Mouse (Mus musculus) myocyte (in vitro differentiated cells): Measurements from ENCODE around the gene Rpl13a. TPM values are rescaled to one million over a fixed set of nuclear protein-coding genes. Genes with fewer than 3 reads are reported as not detected.

Source experiments
- H3K27me3 ChIP-seq: one replicate; pipeline ENCODE4 v1.6.1; 2011; ENCODE audit not compliant: control insufficient read depth, insufficient read depth, insufficient read length
- H3K36me3 ChIP-seq: one replicate; pipeline ENCODE4 v1.6.1; 2011; ENCODE audit not compliant: control insufficient read depth, insufficient read depth
- H3K4me2 ChIP-seq: one replicate; pipeline ENCODE4 v1.6.1; 2011; ENCODE audit warnings: low read depth, control low read depth
- H3K4me3 ChIP-seq: one replicate; pipeline ENCODE4 v1.5.1; 2011; ENCODE audit warnings: mild to moderate bottlenecking, control low read depth, moderate library complexity
- H3K79me2 ChIP-seq: one replicate; pipeline ENCODE4 v1.6.1; 2011; ENCODE audit not compliant: control insufficient read depth, insufficient read depth
- H3ac ChIP-seq: one replicate; pipeline ENCODE4 v1.6.1; 2011; ENCODE audit not compliant: control insufficient read depth, insufficient read length
- CEBPB ChIP-seq: IDR thresholded peaks from 2 replicates; pipeline ENCODE4 v1.6.1; 2011; ENCODE audit warnings: mild to moderate bottlenecking, moderate library complexity; ENCODE audit not compliant: poor library complexity, insufficient read depth, severe bottlenecking
- E2F4 ChIP-seq: IDR thresholded peaks from one replicate; pipeline ENCODE4 v1.6.1; 2011; ENCODE audit warnings: mild to moderate bottlenecking, control low read depth, moderate library complexity; ENCODE audit not compliant: insufficient read depth
- MAX ChIP-seq: IDR thresholded peaks from one replicate; pipeline ENCODE4 v1.6.1; 2011; ENCODE audit warnings: low read depth, mild to moderate bottlenecking, control low read depth
- MYOD1 ChIP-seq, 3 experiments: IDR thresholded peaks; one replicate each; pipeline ENCODE4 v1.6.1; 2011; ENCODE audit warnings: control low read depth in 2 of 3, low read depth in 2 of 3, mild to moderate bottlenecking in 2 of 3, moderate library complexity in 1 of 3; ENCODE audit not compliant: insufficient read length in 2 of 3, control insufficient read depth in 1 of 3
- MYOG ChIP-seq, 3 experiments: IDR thresholded peaks; one replicate each; pipeline ENCODE4 v1.6.1; 2011; ENCODE audit warnings: control low read depth in 2 of 3, low read depth in 2 of 3, mild to moderate bottlenecking in 2 of 3; ENCODE audit not compliant: insufficient read length in 2 of 3, control insufficient read depth in 1 of 3, insufficient read depth in 1 of 3
- POLR2A ChIP-seq: IDR thresholded peaks from one replicate; pipeline ENCODE4 v1.6.1; 2011; ENCODE audit warnings: low read depth, mild to moderate bottlenecking, control low read depth, moderate library complexity; ENCODE audit not compliant: insufficient read length
- POLR2AphosphoS2 ChIP-seq: IDR thresholded peaks from one replicate; pipeline ENCODE4 v1.6.1; 2011; ENCODE audit warnings: low read depth, control low read depth; ENCODE audit not compliant: insufficient read length
- REST ChIP-seq: IDR thresholded peaks from one replicate; pipeline ENCODE4 v1.6.1; 2011; ENCODE audit warnings: mild to moderate bottlenecking, control low read depth, moderate library complexity; ENCODE audit not compliant: insufficient read depth, insufficient read length
- SRF ChIP-seq: IDR thresholded peaks from one replicate; pipeline ENCODE4 v1.6.1; 2011; ENCODE audit warnings: low read depth; ENCODE audit not compliant: control insufficient read depth, insufficient read length
- TCF12 ChIP-seq: IDR thresholded peaks from one replicate; pipeline ENCODE4 v1.6.1; 2011; ENCODE audit warnings: mild to moderate bottlenecking, control low read depth; ENCODE audit not compliant: poor library complexity, insufficient read depth, severe bottlenecking
- TCF3 ChIP-seq: IDR thresholded peaks from one replicate; pipeline ENCODE4 v1.6.1; 2011; ENCODE audit warnings: low read depth, control low read depth; ENCODE audit not compliant: insufficient read length
- USF1 ChIP-seq: IDR thresholded peaks from one replicate; pipeline ENCODE4 v1.6.1; 2011; ENCODE audit warnings: low read depth, mild to moderate bottlenecking, control low read depth, moderate library complexity
- polyA plus RNA-seq: library from polyadenylated mRNA; unstranded; fragments of >200 nt; fragmentation: generic; extraction: Trizol; gene quantifications from one replicate; pipeline ENCODE4 v1.2.1, GENCODE M21; 2012; ENCODE audit warnings: missing spikeins

The Rpl13a gene
- polyA plus RNA-seq, 1 experiment: 6,110 TPM

DNA sequence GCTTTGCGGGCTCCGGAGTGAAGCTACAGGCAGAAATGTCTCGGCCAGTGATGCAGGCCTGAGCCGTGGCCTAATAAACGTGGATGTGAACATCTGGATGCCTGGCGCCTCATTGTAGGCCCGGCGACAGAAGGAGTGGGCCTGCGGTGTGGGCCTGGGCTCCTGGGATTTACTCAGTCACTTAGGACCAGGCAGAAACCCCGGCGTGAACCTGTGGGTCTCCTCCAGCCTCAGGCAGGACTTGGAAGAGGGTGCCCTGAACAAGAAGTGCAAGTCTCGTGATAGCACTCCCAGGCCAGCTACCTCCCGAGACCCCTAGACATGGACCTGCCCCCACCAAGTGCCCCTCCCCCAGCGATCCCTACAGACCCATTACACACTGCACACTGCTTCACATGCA is 51.2 kb downstream of the Rpl13a start:
- Histone ChIP-seq H3K27me3 (no peaks in the 10 kb centered on the region), H3K36me3 (no peaks in the 10 kb centered on the region), H3K4me3 (no peak overlapping the region), H3K4me2 (no peak overlapping the region), H3ac (no peak overlapping the region), H3K79me2 (peaks cover 16% of the 10 kb centered on the region)
- TF ChIP-seq REST (no peak), TCF3 (no peak), SRF (no peak), TCF12 (no peak), POLR2AphosphoS2 (no peak), USF1 (no peak), E2F4 (no peak), MYOG (IDR thresholded peaks at IDR 0.05; ENCODE audit: control insufficient read depth in 1 of 3, insufficient read depth in 1 of 3, insufficient read length in 2 of 3, low read depth in 2 of 3) (no peak), MYOD1 (IDR thresholded peaks at IDR 0.05; ENCODE audit: control insufficient read depth in 1 of 3, insufficient read length in 2 of 3, low read depth in 2 of 3) (no peak), CEBPB (no peak), MAX (no peak)

GRCm38 (mm10) chr7:45076501-45076900 is 52.1 kb downstream of the Rpl13a start:
- no peak overlapping the region for H3K4me3 ChIP-seq
- peaks cover 24% of the 10 kb centered on the region for H3K79me2 ChIP-seq
- H3K27me3 ChIP-seq: no peaks in the 10 kb centered on the region
- TF ChIP-seq POLR2AphosphoS2 (no peak), MYOG (IDR thresholded peaks at IDR 0.05; ENCODE audit: control insufficient read depth in 1 of 3, insufficient read depth in 1 of 3, insufficient read length in 2 of 3, low read depth in 2 of 3) (peak in 1 of 3 experiments; percentile 14), POLR2A (peak; percentile 11)
- no peak overlapping the region for H3ac ChIP-seq
- no peaks in the 10 kb centered on the region for H3K36me3 ChIP-seq
- H3K4me2 ChIP-seq: no peak overlapping the region

Other genes starting within 250 kb of the Rpl13a start
- gene Med25, start 236.0 kb downstream of the Rpl13a start, polyA plus RNA-seq: 57.4 TPM
- gene Fuz, start 232.7 kb downstream of the Rpl13a start, polyA plus RNA-seq: 11.6 TPM
- 125 TPM for gene Ap2a1, start 199.3 kb downstream of the Rpl13a start, polyA plus RNA-seq
- not detected for gene Tsks, start 185.6 kb downstream of the Rpl13a start, polyA plus RNA-seq
- 2.7 TPM for gene Cpt1c, start 153.9 kb downstream of the Rpl13a start, polyA plus RNA-seq
- gene Prmt1, start 142.2 kb downstream of the Rpl13a start, polyA plus RNA-seq: 729 TPM
- gene Irf3, start 131.1 kb downstream of the Rpl13a start, polyA plus RNA-seq: 45.1 TPM
- 13.3 TPM for gene Bcl2l12, start 130.0 kb downstream of the Rpl13a start, polyA plus RNA-seq
- 56.7 TPM for gene Scaf1, start 112.4 kb downstream of the Rpl13a start, polyA plus RNA-seq
- gene Rras, start 110.8 kb downstream of the Rpl13a start, polyA plus RNA-seq: 127 TPM
- 10.2 TPM for gene Prr12, start 75.9 kb downstream of the Rpl13a start, polyA plus RNA-seq
- gene Nosip, start 66.3 kb downstream of the Rpl13a start, polyA plus RNA-seq: 66.1 TPM
- gene Prrg2, start 66.1 kb downstream of the Rpl13a start, polyA plus RNA-seq: 12.9 TPM
- gene Rcn3, start 36.5 kb downstream of the Rpl13a start, polyA plus RNA-seq: 123 TPM
- gene Fcgrt, start 24.9 kb downstream of the Rpl13a start, polyA plus RNA-seq: 67.2 TPM
- 2,217 TPM for gene Rps11, start 4.3 kb downstream of the Rpl13a start, polyA plus RNA-seq
- gene Gm45713, start 7.5 kb upstream of the Rpl13a start, polyA plus RNA-seq: 3.6 TPM
- gene Flt3l, start 7.7 kb upstream of the Rpl13a start, polyA plus RNA-seq: 7.2 TPM
- gene Pih1d1, start 25.5 kb upstream of the Rpl13a start, polyA plus RNA-seq: 81.9 TPM
- gene Aldh16a1, start 25.8 kb upstream of the Rpl13a start, polyA plus RNA-seq: 29.0 TPM
- 3.6 TPM for gene Slc17a7, start 35.2 kb upstream of the Rpl13a start, polyA plus RNA-seq
- gene Gfy, start 50.8 kb upstream of the Rpl13a start, polyA plus RNA-seq: 0.04 TPM
- gene Pth2, start 52.2 kb upstream of the Rpl13a start, polyA plus RNA-seq: not detected
- 2.2 TPM for gene Ccdc155, start 76.1 kb upstream of the Rpl13a start, polyA plus RNA-seq
- 0.08 TPM for gene Dkkl1, start 83.4 kb upstream of the Rpl13a start, polyA plus RNA-seq
- gene Tead2, start 87.0 kb upstream of the Rpl13a start, polyA plus RNA-seq: 93.3 TPM
- gene Cd37, start 110.4 kb upstream of the Rpl13a start, polyA plus RNA-seq: 0.18 TPM
- gene Slc6a16, start 112.3 kb upstream of the Rpl13a start, polyA plus RNA-seq: not detected
- not detected for gene Slc6a21, start 148.8 kb upstream of the Rpl13a start, polyA plus RNA-seq
- gene Trpm4, start 205.0 kb upstream of the Rpl13a start, polyA plus RNA-seq: 27.3 TPM
- 173 TPM for gene Hrc, start 206.5 kb upstream of the Rpl13a start, polyA plus RNA-seq
- gene Ppfia3, start 238.3 kb upstream of the Rpl13a start, polyA plus RNA-seq: 6.6 TPM
- gene Lin7b, start 241.8 kb upstream of the Rpl13a start, polyA plus RNA-seq: 2.4 TPM